Mouse (Mus musculus) heart, embryonic 14.5 days (tissue): ENCODE results near the gene Ccdc124. TPM values are rescaled to one million over a fixed set of nuclear protein-coding genes. Genes with fewer than 3 reads are reported as not detected.

Experiments
- ATAC-seq: fragments of 200-750 bp; cut with Nextera tagmentation; 2 replicates; pipeline ENCODE4 v1.8.0; 2017; ENCODE audit warnings: low read depth, moderate TSS enrichment; ENCODE audit not compliant: insufficient number of reproducible peaks, insufficient read depth, low FRiP score
- H3K27ac ChIP-seq, 2 experiments: fragments of 200-500 bp in 1 of 2; fragments of 300-500 bp in 1 of 2; sonication (generic) in 1 of 2; replicated peaks in 1 of 2; 2 replicates each; pipeline ENCODE4 v1.5.1; 2012 to 2014; ENCODE audit warnings: low read depth in 2 of 2, low read length in 2 of 2, control low read depth in 1 of 2, mild to moderate bottlenecking in 1 of 2, mixed read lengths in 1 of 2; ENCODE audit not compliant: control insufficient read depth in 1 of 2, insufficient read depth in 1 of 2
- H3K27me3 ChIP-seq: fragments of 300-500 bp; sonication (generic); 2 replicates; pipeline ENCODE4 v1.6.1; 2014; ENCODE audit warnings: mild to moderate bottlenecking, low read length, control low read depth; ENCODE audit not compliant: control insufficient read depth, insufficient read depth
- H3K36me3 ChIP-seq: fragments of 300-500 bp; sonication (generic); 2 replicates; pipeline ENCODE4 v1.6.1; 2014; ENCODE audit warnings: mild to moderate bottlenecking, control low read depth, low read length, mixed read lengths; ENCODE audit not compliant: control insufficient read depth, insufficient read depth
- H3K4me1 ChIP-seq, 2 experiments: fragments of 200-500 bp in 1 of 2; fragments of 300-500 bp in 1 of 2; sonication (generic) in 1 of 2; 2 replicates each; pipeline ENCODE4 v1.6.1; 2012 to 2014; ENCODE audit warnings: low read length in 2 of 2, control low read depth in 1 of 2, mixed read lengths in 1 of 2; ENCODE audit not compliant: control insufficient read depth in 2 of 2, insufficient read depth in 2 of 2
- H3K4me2 ChIP-seq: fragments of 300-500 bp; sonication (generic); 2 replicates; pipeline ENCODE4 v1.6.1; 2014; ENCODE audit warnings: mild to moderate bottlenecking, low read length
- H3K4me3 ChIP-seq, 2 experiments: fragments of 200-500 bp in 1 of 2; fragments of 300-500 bp in 1 of 2; sonication (generic) in 1 of 2; 2 replicates each; pipeline ENCODE4 v1.5.1; 2012 to 2014; ENCODE audit warnings: low read length in 2 of 2, mild to moderate bottlenecking in 2 of 2, control low read depth in 1 of 2, low read depth in 1 of 2, moderate library complexity in 1 of 2; ENCODE audit not compliant: control insufficient read depth in 1 of 2, insufficient read depth in 1 of 2
- H3K9ac ChIP-seq: fragments of 300-500 bp; sonication (generic); 2 replicates; pipeline ENCODE4 v1.6.1; 2014; ENCODE audit warnings: mild to moderate bottlenecking, low read length
- H3K9me3 ChIP-seq: fragments of 300-500 bp; sonication (generic); 2 replicates; pipeline ENCODE4 v1.6.1; 2016; ENCODE audit warnings: low read length, control low read depth; ENCODE audit not compliant: control insufficient read depth
- WGBS: fragments of 180-500 bp; shearing (Covaris S2); extraction: QIAGEN DNeasy Blood & Tissue Kit; methylation state at CpG from one replicate; pipeline ENCODE4 v1.1.7; 2014; 5-methylcytosine and 5-hydroxymethylcytosine counted together
- polyA plus RNA-seq: library from polyadenylated mRNA; unstranded; fragments of >200 nt; fragmentation: Nextera tagmentation; extraction: Ambion mirVana; gene quantifications from 2 replicates; pipeline ENCODE4 v1.2.1, GENCODE M21; 2014

Gene Ccdc124
- polyA plus RNA-seq, 1 experiment from 2014 or later, result 78.5 TPM

GRCm38 (mm10) chr8:70850947-70851346 is 22.8 kb downstream of the Ccdc124 start:
- WGBS, result 81% methylated on average over 4 of the region's 4 CpGs
- Histone ChIP-seq H3K4me2 (no peak overlapping the region), H3K27me3 (peaks cover 4% of the 10 kb centered on the region; the same call in 1 of the 2 replicates), H3K4me3 (no peak overlapping the region), H3K36me3 (no peaks in the 10 kb centered on the region), H3K4me1 (no peaks in the 10 kb centered on the region), H3K27ac (no peak overlapping the region), H3K9ac (no peak overlapping the region), H3K9me3 (no peaks in the 10 kb centered on the region)
- ATAC-seq, result no peak

- Histone ChIP-seq H3K9me3 (no peaks in the 10 kb centered on the region), H3K27me3 (peaks cover 4% of the 10 kb centered on the region; the same call in 1 of the 2 replicates), H3K4me1 (no peaks in the 10 kb centered on the region), H3K36me3 (no peaks in the 10 kb centered on the region), H3K27ac (no peak overlapping the region), H3K4me3 (no peak overlapping the region), H3K9ac (no peak overlapping the region), H3K4me2 (no peak overlapping the region)
- no peak for ATAC-seq
- WGBS, result 68% methylated on average over 7 of the region's 7 CpGs
Measured at GRCm38 (mm10) chr8:70850132-70850845, 23.4 kb downstream of the Ccdc124 start.

- WGBS, result 78% methylated on average over 3 of the region's 3 CpGs
- no peaks in the 10 kb centered on the region for H3K36me3 ChIP-seq
- H3K4me3 ChIP-seq, result no peak overlapping the region
- H3K4me2 ChIP-seq, result no peak overlapping the region
- no peaks in the 10 kb centered on the region for H3K9me3 ChIP-seq
- H3K4me1 ChIP-seq, result no peaks in the 10 kb centered on the region
- peaks cover 4% of the 10 kb centered on the region; the same call in 1 of the 2 replicates for H3K27me3 ChIP-seq
- H3K9ac ChIP-seq, result no peak overlapping the region
- H3K27ac ChIP-seq, result no peak overlapping the region
- no peak for ATAC-seq
Measured at GRCm38 (mm10) chr8:70849333-70849990, 24.3 kb downstream of the Ccdc124 start.

GRCm38 (mm10) chr8:70846371-70847154 is 27.2 kb downstream of the Ccdc124 start:
- no peaks in the 10 kb centered on the region for H3K36me3 ChIP-seq
- H3K9ac ChIP-seq, result no peak overlapping the region
- no peak overlapping the region for H3K4me3 ChIP-seq
- peaks cover 17% of the 10 kb centered on the region for H3K27me3 ChIP-seq
- no peak overlapping the region for H3K27ac ChIP-seq
- H3K4me1 ChIP-seq, result no peaks in the 10 kb centered on the region
- no peaks in the 10 kb centered on the region for H3K9me3 ChIP-seq
- WGBS, result 47% methylated on average over 15 of the region's 15 CpGs
- no peak for ATAC-seq
- H3K4me2 ChIP-seq, result no peak overlapping the region

GRCm38 (mm10) chr8:70845108-70845507 is 28.6 kb downstream of the Ccdc124 start:
- no peak overlapping the region for H3K4me2 ChIP-seq
- 44% methylated on average over 5 of the region's 5 CpGs for WGBS
- no peaks in the 10 kb centered on the region for H3K9me3 ChIP-seq
- H3K4me1 ChIP-seq, result peaks cover under 1 to 5% of the 10 kb centered on the region in 2 experiments; a peak in 2 of 4 replicates
- no peaks in the 10 kb centered on the region for H3K36me3 ChIP-seq
- no peak for ATAC-seq
- peaks cover 19% of the 10 kb centered on the region for H3K27me3 ChIP-seq
- H3K9ac ChIP-seq, result no peak overlapping the region
- no peak overlapping the region for H3K4me3 ChIP-seq
- no peak overlapping the region for H3K27ac ChIP-seq

- Histone ChIP-seq H3K4me2 (no peak overlapping the region), H3K27ac (no peak overlapping the region), H3K27me3 (peaks cover 19% of the 10 kb centered on the region), H3K4me3 (no peak overlapping the region), H3K4me1 (peaks cover 2 to 5% of the 10 kb centered on the region in 2 experiments; a peak in 2 of 4 replicates), H3K9me3 (no peaks in the 10 kb centered on the region), H3K9ac (no peak overlapping the region), H3K36me3 (no peaks in the 10 kb centered on the region)
- under 1% methylated on average over 6 of the region's 6 CpGs for WGBS
- ATAC-seq, result no peak
Measured at GRCm38 (mm10) chr8:70844523-70844922, 29.2 kb downstream of the Ccdc124 start.

GRCm38 (mm10) chr8:70843941-70844340 is 29.8 kb downstream of the Ccdc124 start:
- Histone ChIP-seq H3K9me3 (no peaks in the 10 kb centered on the region), H3K27ac (no peak overlapping the region), H3K4me1 (peaks cover 2 to 5% of the 10 kb centered on the region in 2 experiments; a peak in 2 of 4 replicates), H3K4me3 (no peak overlapping the region), H3K4me2 (no peak overlapping the region), H3K9ac (no peak overlapping the region), H3K36me3 (no peaks in the 10 kb centered on the region), H3K27me3 (peaks cover 19% of the 10 kb centered on the region)
- WGBS, result 78% methylated on average over 8 of the region's 8 CpGs
- ATAC-seq, result no peak
